Mouse (Mus musculus): Measurements from ENCODE around the gene Vmn1r54. TPM values are rescaled to one million over a fixed set of nuclear protein-coding genes. Genes with fewer than 3 reads are reported as not detected.

Gene Vmn1r54
- polyA plus RNA-seq, 1 experiment from 2014 or later: not detected

- ATAC-seq (no peak), DNase-seq (ENCODE audit: low read depth, low spot score) (no peak)
- CTCF ChIA-PET: no interaction called here
- POLR2A ChIA-PET: no interaction called here
- no peak for TF ChIP-seq CTCF (IDR thresholded peaks at IDR 0.05)
- in situ Hi-C loops (cut with MboI; ENCODE audit: low pct_unique_long_range_greater_than_20kb): no loop called here
- no peaks in the 10 kb centered on the region for H3K27me3 ChIP-seq
Observed at GRCm38 (mm10) chr6:90317510-90318258, 71.6 kb downstream of the Vmn1r54 start.

- in situ Hi-C loops (cut with MboI; ENCODE audit: low pct_unique_long_range_greater_than_20kb): no loop called here
- ChIA-PET POLR2A (no interaction called here), CTCF (no interaction called here)
- ATAC-seq (no peak), DNase-seq (ENCODE audit: low read depth, low spot score) (no peak)
- TF ChIP-seq CTCF (IDR thresholded peaks at IDR 0.05): no peak
- no peaks in the 10 kb centered on the region for H3K27me3 ChIP-seq
Observed at GRCm38 (mm10) chr6:90319019-90319418, 72.9 kb downstream of the Vmn1r54 start.

- no peaks in the 10 kb centered on the region for H3K27me3 ChIP-seq
- ChIA-PET CTCF (interaction anchor here (0.8 kb wide), 1 partner anchor 39 kb away, joined by 3 read pairs; no protein-coding TSS in a partner anchor), POLR2A (no interaction called here)
- in situ Hi-C loops (cut with MboI; ENCODE audit: low pct_unique_long_range_greater_than_20kb): loop anchor here (10.0 kb wide), 1 partner anchor 635 kb away; no protein-coding TSS in a partner anchor
- ATAC-seq (no peak), DNase-seq (ENCODE audit: low read depth, low spot score) (no peak)
- no peak for TF ChIP-seq CTCF (IDR thresholded peaks at IDR 0.05)
Observed at GRCm38 (mm10) chr6:90319475-90320191, 73.5 kb downstream of the Vmn1r54 start.

- POLR2A ChIA-PET: no interaction called here
- DNase-seq (ENCODE audit: low read depth, low spot score): no peak
- no peak for TF ChIP-seq CTCF (IDR thresholded peaks at IDR 0.05)
Observed at GRCm38 (mm10) chr6:90320429-90320828, 74.3 kb downstream of the Vmn1r54 start.

More at GRCm38 (mm10) chr6:90320429-90320828, 74.3 kb downstream of the Vmn1r54 start:
- peak; percentile 11 for ATAC-seq
- in situ Hi-C loops (cut with MboI; ENCODE audit: low pct_unique_long_range_greater_than_20kb): loop anchor here (10.0 kb wide), 1 partner anchor 636 kb away; no protein-coding TSS in a partner anchor
- H3K27me3 ChIP-seq: no peaks in the 10 kb centered on the region
- CTCF ChIA-PET: interaction anchor here (0.8 kb wide), 2 partner anchors 10 to 38 kb away, joined by 3 read pairs; no protein-coding TSS in a partner anchor

Other genes with a start within 250 kb of the Vmn1r54 start
- not detected for gene Vmn1r47, start 230.2 kb upstream of the Vmn1r54 start, polyA plus RNA-seq (2021)
- gene Vmn1r48, start 209.5 kb upstream of the Vmn1r54 start, polyA plus RNA-seq (2021): not detected
- gene Vmn1r49, start 167.8 kb upstream of the Vmn1r54 start, polyA plus RNA-seq (2021): not detected
- not detected for gene Vmn1r50, start 144.9 kb upstream of the Vmn1r54 start, polyA plus RNA-seq (2021)
- gene Vmn1r51, start 123.7 kb upstream of the Vmn1r54 start, polyA plus RNA-seq (2021): not detected
- not detected for gene Vmn1r52, start 71.5 kb upstream of the Vmn1r54 start, polyA plus RNA-seq (2021)
- gene V1ra8, start 43.5 kb upstream of the Vmn1r54 start, polyA plus RNA-seq (2021): not detected
- gene Vmn1r53, start 21.9 kb upstream of the Vmn1r54 start, polyA plus RNA-seq (2021): not detected
- gene BC048671, start 54.9 kb downstream of the Vmn1r54 start, polyA plus RNA-seq (2021): not detected
- gene Chst13, start 78.9 kb downstream of the Vmn1r54 start, polyA plus RNA-seq (2021): 0.14 TPM
- 0.39 TPM for gene Uroc1, start 87.0 kb downstream of the Vmn1r54 start, polyA plus RNA-seq (2021)
- 39.8 TPM for gene Zxdc, start 123.2 kb downstream of the Vmn1r54 start, polyA plus RNA-seq (2021)
- 6.1 TPM for gene Cfap100, start 182.5 kb downstream of the Vmn1r54 start, polyA plus RNA-seq (2021)
- gene Klf15, start 216.3 kb downstream of the Vmn1r54 start, polyA plus RNA-seq (2021): 8.8 TPM
- 0.62 TPM for gene Aldh1l1, start 240.1 kb downstream of the Vmn1r54 start, polyA plus RNA-seq (2021)

Measured in Patski (cell line).